Mouse (Mus musculus): ENCODE data around the gene Pnmal1. TPM values are rescaled to one million over a fixed set of nuclear protein-coding genes. Genes with fewer than 3 reads are reported as not detected.
A peak's percentile ranks its signal among the peaks of the same experiment; 100 is the strongest.
"Not testable (repeated sequence)": the region's sequence is repeated elsewhere in the genome, so short reads cannot be mapped to it uniquely, and the experiment has no call there.

The Pnmal1 gene
- polyA plus RNA-seq, 1 experiment from 2014 or later: 1.0 TPM

DNA sequence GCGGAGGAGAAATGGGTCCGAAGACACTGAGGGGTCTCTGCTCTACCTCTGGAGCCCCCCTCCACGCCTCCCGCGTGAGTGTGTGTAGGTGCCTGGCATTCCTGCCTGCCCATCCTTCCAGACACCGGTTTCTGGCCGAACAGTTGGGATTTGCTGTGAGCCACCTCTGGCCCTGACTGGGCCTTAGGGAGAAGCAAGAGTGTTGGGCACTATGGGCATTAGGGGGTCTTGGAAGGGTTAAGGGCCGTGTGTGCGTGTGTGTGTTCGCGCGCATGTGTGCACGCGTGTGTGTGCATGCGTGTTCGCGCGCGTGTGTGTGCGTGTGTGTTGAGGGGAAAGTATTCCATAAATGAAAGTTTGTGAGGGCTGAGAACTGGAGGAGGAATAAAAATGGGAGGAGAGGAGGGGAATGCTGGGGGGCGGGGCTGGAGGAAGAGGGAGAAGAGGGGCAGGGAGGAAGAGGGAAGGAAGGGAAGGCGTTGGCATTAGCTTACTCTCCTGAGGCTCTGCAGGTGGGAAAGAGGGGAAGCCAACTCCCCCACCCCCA lies 12.1 kb upstream of the Pnmal1 start:
- Histone ChIP-seq H3K27ac (peak overlapping the region; percentile 48), H3K4me1 (peaks cover 62% of the 10 kb centered on the region), H3K4me2 (replicated peaks) (peak overlapping the region; percentile 88), H3K27me3 (peaks cover 52% of the 10 kb centered on the region), H3K9ac (peak overlapping the region; percentile 63), H3K9me3 (no peaks in the 10 kb centered on the region), H3K4me3 (peak overlapping the region; percentile 70), H3K36me3 (no peaks in the 10 kb centered on the region)
- no peak for ATAC-seq (ENCODE audit: low FRiP score, low read depth)
- WGBS: 13% methylated on average over 21 of the region's 22 CpGs

DNA sequence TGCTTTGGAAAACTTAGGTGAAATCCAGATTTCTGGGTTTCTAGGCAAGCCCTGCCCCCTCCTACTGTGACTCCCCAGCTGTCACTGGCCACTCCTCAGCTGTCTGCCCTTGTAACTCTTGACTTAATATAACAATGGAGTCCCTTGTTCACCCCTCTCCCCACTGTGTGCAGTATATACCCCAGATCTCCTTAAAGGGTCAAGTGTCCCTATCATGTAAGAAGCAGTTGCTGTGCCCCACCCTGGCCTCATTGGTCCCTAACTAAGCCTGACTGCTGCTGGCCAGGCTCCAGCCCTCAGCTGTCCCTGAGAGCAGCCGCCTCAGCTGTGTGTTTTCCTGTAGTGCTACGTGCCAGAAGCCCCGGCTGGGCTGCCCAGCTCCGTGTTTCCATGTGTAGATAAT lies 11.5 kb upstream of the Pnmal1 start:
- H3K27ac ChIP-seq: peak overlapping the region; percentile 69; the same call in 1 of the 2 replicates
- H3K9me3 ChIP-seq: no peaks in the 10 kb centered on the region
- peak overlapping the region; percentile 26; the same call in 1 of the 2 replicates for H3K9ac ChIP-seq
- peaks cover 52% of the 10 kb centered on the region for H3K27me3 ChIP-seq
- H3K4me1 ChIP-seq: peaks cover 62% of the 10 kb centered on the region
- peak overlapping the region; percentile 88 for H3K4me2 ChIP-seq (replicated peaks)
- ATAC-seq (ENCODE audit: low FRiP score, low read depth): peak; percentile 52
- 6% methylated on average over 4 of the region's 4 CpGs for WGBS
- peak overlapping the region; percentile 70 for H3K4me3 ChIP-seq
- H3K36me3 ChIP-seq: no peaks in the 10 kb centered on the region

DNA sequence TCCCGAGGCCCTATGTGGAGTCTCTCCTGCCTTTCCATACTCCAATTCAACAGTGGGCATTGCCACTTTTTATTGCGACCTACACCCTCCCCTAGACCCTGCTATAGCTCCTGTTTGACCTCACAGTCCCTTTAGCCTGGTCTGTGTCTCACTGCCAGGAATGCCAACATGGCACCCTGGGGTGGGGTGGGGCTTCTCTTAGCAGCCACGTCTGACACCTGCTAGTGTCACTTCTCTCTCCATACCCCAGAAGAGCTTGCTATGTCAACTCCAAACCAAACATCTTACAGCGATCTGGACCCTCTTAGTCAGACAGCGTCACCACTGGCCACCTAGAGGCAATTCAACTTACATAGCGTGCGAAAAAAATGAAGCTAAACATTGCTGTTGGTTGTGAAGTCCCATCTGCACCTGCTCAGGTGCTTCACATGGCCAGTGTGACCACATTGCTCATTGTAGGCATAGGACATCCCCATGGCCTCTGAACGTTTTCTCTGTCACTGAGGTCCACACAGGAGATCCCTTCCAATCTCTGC lies 10.5 kb upstream of the Pnmal1 start:
- Histone ChIP-seq H3K27ac (no peak overlapping the region), H3K4me2 (replicated peaks) (no peak overlapping the region), H3K27me3 (peaks cover 52% of the 10 kb centered on the region), H3K9ac (no peak overlapping the region), H3K9me3 (no peaks in the 10 kb centered on the region), H3K4me1 (peaks cover 58% of the 10 kb centered on the region), H3K36me3 (no peaks in the 10 kb centered on the region), H3K4me3 (no peak overlapping the region)
- ATAC-seq (ENCODE audit: low FRiP score, low read depth): no peak
- WGBS: 56% methylated on average over 8 of the region's 8 CpGs

DNA sequence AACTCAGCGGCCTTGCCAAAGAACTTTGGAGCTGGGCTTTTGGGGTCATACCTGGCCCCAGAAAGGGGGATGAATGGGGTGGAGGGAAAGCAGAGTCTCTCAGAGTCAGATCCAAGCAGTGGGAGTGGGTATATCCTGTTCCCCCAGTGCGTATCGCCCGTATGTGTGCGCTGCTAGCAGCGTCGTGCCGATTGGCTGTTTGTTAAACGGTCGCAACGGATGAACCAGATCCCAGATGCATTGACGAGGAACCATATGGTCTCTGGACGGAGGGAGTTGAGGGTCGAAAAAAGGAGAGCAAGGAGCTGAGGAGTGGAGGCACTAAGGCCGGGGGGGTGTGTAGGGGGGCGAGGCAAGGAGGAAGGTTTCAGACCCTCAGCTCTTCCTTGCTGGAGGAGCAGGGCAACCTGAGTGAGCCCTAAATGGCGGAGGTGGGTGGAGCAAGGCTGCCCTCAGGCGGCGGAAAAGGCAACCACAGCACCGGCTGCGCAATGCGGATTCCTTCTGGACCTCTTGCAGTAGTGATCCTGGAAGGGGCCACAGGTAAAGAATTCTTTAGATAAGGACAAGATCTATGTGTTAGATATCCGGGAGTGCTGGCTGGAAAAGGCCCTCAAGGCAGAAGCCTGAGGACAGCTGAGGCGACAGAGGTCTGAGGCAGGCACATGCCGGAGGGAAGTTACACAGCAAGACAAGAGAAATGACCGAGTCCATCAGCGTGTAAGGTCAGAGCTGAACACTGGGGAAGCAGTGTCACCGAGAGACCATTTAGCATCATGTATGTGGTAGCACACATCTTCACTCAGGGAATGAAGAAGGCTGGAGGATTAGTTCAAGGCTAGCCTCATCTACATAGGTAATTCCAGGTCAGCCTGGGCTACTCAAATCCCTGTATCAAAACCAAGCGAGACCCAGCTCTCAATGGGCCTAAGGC lies 9.3 kb upstream of the Pnmal1 start:
- H3K27me3 ChIP-seq: peaks cover 47% of the 10 kb centered on the region
- H3K36me3 ChIP-seq: no peaks in the 10 kb centered on the region
- H3K9ac ChIP-seq: peak overlapping the region; percentile 62
- H3K4me3 ChIP-seq: peak overlapping the region; percentile 40
- H3K27ac ChIP-seq: no peak overlapping the region
- H3K4me1 ChIP-seq: peaks cover 50% of the 10 kb centered on the region
- H3K4me2 ChIP-seq (replicated peaks): peak overlapping the region; percentile 70
- 12% methylated on average over 29 of the region's 29 CpGs for WGBS
- H3K9me3 ChIP-seq: 0 out of 2 replicates have a peak, but pooled peaks cover 6% of the 10 kb centered on the region
- ATAC-seq (ENCODE audit: low FRiP score, low read depth): peak; percentile 35; the same call in 1 of the 2 replicates

DNA sequence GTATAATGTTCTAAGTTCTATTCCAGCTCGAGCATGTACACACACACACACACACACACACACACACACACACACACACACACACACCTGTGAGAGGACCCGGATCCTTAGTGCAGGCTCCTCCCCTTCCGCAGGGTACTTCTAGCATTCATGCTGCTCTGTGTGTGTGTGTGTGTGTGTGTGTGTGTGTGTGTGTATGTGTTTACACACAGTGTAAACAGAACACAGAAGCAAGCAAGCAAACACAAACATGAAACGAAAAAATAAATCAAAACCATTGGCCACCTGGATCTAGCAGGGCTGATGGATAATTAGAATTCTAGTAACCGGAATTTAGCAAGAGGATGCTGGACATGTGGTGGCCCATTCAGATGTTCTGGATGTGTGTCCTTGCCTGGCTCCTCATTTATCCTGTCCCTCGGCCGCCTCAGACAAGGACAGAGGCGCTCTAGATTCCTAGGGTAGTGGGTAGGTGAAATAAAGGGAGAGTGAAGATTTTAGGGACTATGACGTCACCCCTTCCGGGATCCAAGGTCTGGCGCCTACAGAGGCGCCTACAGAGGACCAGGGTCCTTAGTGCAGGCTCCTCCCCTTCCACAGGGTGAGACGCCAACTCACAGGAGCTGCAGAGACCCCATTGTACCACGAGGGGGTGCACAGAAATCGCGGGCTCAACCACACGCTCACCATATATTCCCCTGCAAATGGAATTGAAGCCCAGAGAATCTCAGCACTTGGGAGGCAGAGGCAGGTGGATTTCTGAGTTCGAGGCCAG lies 8.4 kb upstream of the Pnmal1 start:
- H3K9ac ChIP-seq: no peak overlapping the region
- ATAC-seq (ENCODE audit: low FRiP score, low read depth): peak; percentile 16; the same call in 1 of the 2 replicates
- 0 out of 2 replicates have a peak, but pooled peaks cover 6% of the 10 kb centered on the region for H3K9me3 ChIP-seq
- no peaks in the 10 kb centered on the region for H3K36me3 ChIP-seq
- no peak overlapping the region for H3K27ac ChIP-seq
- peaks cover 38% of the 10 kb centered on the region for H3K27me3 ChIP-seq
- WGBS: 23% methylated on average over 18 of the region's 18 CpGs
- H3K4me2 ChIP-seq (replicated peaks): peak overlapping the region; percentile 37; the same call in 1 of the 2 replicates
- peak overlapping the region; percentile 9; the same call in 1 of the 2 replicates for H3K4me3 ChIP-seq
- H3K4me1 ChIP-seq: peaks cover 42% of the 10 kb centered on the region

DNA sequence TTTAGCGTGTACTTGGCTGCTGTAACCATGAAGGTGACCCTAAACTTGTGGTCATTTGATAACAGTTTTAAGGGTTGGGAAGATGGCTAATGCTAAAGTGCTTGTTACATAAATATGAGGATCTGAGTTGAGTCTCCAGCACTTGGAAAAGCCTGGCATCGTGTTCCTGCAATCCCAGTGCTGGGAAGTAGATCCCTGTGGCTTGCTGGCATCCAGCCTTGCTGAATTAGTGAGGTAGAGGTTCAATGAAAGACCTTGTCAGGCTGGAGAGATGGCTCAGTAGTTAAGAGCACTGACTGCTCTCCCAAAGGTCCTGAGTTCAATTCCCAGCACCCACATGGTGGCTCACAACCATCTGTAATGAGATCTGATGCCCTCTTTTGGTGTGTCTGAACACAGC lies 5.7 kb upstream of the Pnmal1 start:
- H3K27ac ChIP-seq; H3K4me3 ChIP-seq; H3K36me3 ChIP-seq; H3K4me2 ChIP-seq (replicated peaks); H3K9me3 ChIP-seq; H3K9ac ChIP-seq; ATAC-seq (ENCODE audit: low FRiP score, low read depth): not testable (repeated sequence)
- WGBS: 62% methylated on average over 2 of the region's 2 CpGs
- Histone ChIP-seq H3K27me3 (peaks cover 11% of the 10 kb centered on the region), H3K4me1 (peaks cover 17% of the 10 kb centered on the region)

DNA sequence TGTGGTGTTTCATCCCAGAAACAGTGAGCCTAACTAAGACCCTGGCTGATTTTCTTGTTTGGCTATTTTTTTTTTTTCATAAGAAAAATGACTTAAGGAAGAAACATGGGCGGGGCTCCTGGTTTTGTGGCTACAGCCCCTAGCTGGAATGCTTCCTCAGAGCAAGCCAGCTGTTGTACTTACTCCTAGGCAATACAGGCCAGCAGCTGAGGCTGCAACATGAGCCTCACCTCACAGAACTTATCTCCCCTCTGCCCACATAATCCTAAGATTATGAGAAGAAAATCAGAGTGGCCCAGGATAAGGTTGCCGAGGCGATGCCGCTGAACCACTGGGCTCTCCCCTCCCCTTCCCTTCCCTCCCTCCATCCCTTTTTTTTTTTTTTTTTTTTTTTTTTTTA lies 3.8 kb upstream of the Pnmal1 start:
- 81% methylated on average over 4 of the region's 4 CpGs for WGBS
- Histone ChIP-seq H3K9ac (no peak overlapping the region), H3K27me3 (no peaks in the 10 kb centered on the region), H3K36me3 (no peaks in the 10 kb centered on the region), H3K4me3 (no peak overlapping the region), H3K9me3 (0 out of 2 replicates have a peak, but pooled peaks cover 6% of the 10 kb centered on the region), H3K4me1 (peaks cover 9% of the 10 kb centered on the region), H3K27ac (no peak overlapping the region), H3K4me2 (replicated peaks) (no peak overlapping the region)
- ATAC-seq (ENCODE audit: low FRiP score, low read depth): no peak

DNA sequence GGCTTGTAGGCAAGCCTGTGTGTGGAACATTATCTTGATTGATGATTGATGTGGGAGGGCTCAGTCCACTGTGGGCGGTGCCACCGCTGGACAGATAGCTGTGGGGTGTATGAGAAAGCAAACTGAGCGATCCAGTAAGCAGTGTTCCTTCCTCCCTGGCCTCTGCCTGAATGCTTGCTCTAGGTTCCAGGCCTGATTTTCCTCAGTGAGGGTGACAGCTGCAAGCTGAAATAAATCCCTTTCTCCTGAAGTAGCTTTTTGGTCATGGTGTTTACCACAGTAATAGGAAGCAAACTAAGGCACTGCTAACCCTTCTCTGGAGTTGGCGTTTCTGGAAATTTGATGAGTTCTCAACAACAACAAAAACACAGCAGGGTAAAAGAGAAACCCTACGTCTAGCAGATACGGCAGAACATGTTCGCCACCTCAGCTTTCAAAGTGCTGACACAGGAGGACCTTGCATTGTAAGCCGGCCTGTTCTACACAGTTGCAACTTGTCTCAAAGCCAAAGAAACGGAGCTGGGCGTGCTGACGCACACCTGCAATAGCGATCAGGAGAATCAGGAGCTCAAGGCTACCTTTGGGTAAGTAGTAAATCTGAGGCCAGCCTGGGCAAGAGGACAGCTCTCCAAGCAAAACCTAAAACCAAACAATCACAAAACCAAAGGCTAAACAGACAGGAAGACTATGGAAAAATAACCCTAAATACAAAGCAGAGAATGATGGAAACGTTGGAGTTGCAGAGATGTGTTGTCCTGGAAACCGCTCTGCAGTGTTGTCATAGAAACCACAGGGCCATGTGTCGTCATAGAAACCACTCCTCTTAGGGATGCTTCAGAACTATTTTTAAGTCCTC lies 2.8 kb upstream of the Pnmal1 start:
- no peak overlapping the region for H3K4me2 ChIP-seq (replicated peaks)
- H3K9ac ChIP-seq: no peak overlapping the region
- H3K36me3 ChIP-seq: no peaks in the 10 kb centered on the region
- 57% methylated on average over 15 of the region's 15 CpGs for WGBS
- ATAC-seq (ENCODE audit: low FRiP score, low read depth): peak; percentile 60; the same call in 1 of the 2 replicates
- H3K27me3 ChIP-seq: no peaks in the 10 kb centered on the region
- no peak overlapping the region for H3K4me3 ChIP-seq
- H3K4me1 ChIP-seq: peaks cover 9% of the 10 kb centered on the region
- H3K9me3 ChIP-seq: 0 out of 2 replicates have a peak, but pooled peaks cover 6% of the 10 kb centered on the region
- H3K27ac ChIP-seq: peak overlapping the region; percentile 6; the same call in 1 of the 2 replicates

DNA sequence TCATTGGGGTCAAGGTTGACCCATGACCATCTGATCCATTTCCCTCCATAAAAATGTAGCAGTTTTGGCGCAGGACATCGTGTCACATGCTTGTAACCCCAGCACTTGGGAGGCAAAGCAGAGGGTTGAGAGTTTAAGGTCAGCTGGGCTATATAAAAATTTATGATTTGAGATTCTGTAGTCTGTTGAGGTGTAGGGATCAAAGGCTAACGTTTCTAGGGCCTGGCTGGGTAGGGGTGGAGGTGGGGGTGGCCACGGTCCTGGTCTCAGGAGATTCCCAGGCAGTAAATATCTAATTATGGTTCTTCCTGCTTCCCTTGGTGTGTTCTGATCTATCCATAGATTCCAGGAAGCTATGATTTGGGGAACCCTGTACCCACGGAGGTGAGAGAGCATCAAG lies 2.2 kb downstream of the Pnmal1 start:
- WGBS: 71% methylated on average over 5 of the region's 5 CpGs

DNA sequence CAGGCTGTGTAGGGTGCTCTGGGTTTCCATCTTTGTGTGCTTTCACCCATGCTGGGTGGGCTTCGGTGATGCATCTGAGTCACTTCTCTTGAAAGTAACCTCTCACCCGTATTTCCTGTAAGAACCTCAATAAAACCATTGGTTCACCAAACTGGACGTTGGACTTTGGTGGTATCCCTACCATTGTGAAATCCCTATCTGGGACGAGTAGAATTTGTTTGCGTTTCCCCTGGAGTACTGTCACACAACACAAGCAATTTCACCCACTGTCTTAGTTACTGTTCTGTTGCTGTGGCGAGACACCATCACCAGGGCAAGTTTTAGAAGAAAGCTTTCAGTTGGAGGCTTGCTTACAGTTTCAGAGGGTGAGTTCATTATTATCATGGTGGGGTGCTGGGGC lies 8.9 kb downstream of the Pnmal1 start:
- Histone ChIP-seq H3K4me3 (no peak overlapping the region), H3K4me1 (no peaks in the 10 kb centered on the region), H3K4me2 (replicated peaks) (no peak overlapping the region), H3K27ac (no peak overlapping the region), H3K36me3 (no peaks in the 10 kb centered on the region), H3K9ac (no peak overlapping the region), H3K27me3 (no peaks in the 10 kb centered on the region), H3K9me3 (no peaks in the 10 kb centered on the region)
- no peak for ATAC-seq (ENCODE audit: low FRiP score, low read depth)
- whole genome bisulfite sequencing: 85% methylated on average over 6 of the region's 6 CpGs

More for the DNA sequence above, 2.2 kb downstream of the Pnmal1 start:
- Histone ChIP-seq H3K4me1 (peaks cover 9% of the 10 kb centered on the region), H3K4me2 (replicated peaks) (no peak overlapping the region), H3K36me3 (no peaks in the 10 kb centered on the region), H3K9me3 (no peaks in the 10 kb centered on the region), H3K9ac (no peak overlapping the region), H3K4me3 (no peak overlapping the region), H3K27ac (no peak overlapping the region), H3K27me3 (no peaks in the 10 kb centered on the region)
- no peak for ATAC-seq (ENCODE audit: low FRiP score, low read depth)

DNA sequence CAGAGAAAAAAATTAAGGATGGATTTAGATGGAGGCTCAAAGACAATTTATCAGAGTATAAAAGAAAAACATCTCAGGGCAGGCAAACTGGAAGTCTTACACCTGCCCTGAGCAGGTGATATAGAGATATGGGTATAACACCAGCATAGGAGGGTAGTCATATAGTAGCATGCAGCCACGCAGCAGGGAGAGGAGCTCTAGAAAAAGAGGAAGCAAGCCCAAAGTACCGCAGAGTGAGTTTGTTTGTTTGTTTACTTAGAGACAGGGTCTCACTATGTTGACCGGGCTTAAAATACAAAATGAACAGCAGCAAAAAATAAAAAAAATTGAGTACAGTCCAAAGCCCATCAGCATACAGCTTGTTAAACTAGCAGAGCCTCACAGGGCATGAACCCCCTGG lies 11.7 kb downstream of the Pnmal1 start:
- 86% methylated on average over 3 of the region's 3 CpGs for WGBS
- Histone ChIP-seq H3K27me3 (no peaks in the 10 kb centered on the region), H3K9ac (no peak overlapping the region), H3K36me3 (no peaks in the 10 kb centered on the region), H3K4me1 (no peaks in the 10 kb centered on the region), H3K9me3 (no peaks in the 10 kb centered on the region), H3K27ac (no peak overlapping the region), H3K4me2 (replicated peaks) (no peak overlapping the region), H3K4me3 (no peak overlapping the region)
- ATAC-seq (ENCODE audit: low FRiP score, low read depth): no peak

Data from limb, embryonic 13.5 days (tissue).